Mouse (Mus musculus): ENCODE results near the gene Plekhg2.

- TF ChIP-seq CTCF (IDR thresholded peaks at IDR 0.05) (peak; percentile 38), EP300 (IDR thresholded peaks at IDR 0.05) (no peak)
Measured at GRCm38 (mm10) chr7:28348601-28349000, 23.8 kb downstream of the Plekhg2 start.
